Mouse (Mus musculus) embryonic facial prominence, embryonic 12.5 days (tissue): ENCODE results near the gene Fam126a. TPM values are rescaled to one million over a fixed set of nuclear protein-coding genes. Genes with fewer than 3 reads are reported as not detected.

Source experiments
- ATAC-seq: fragments of 200-750 bp; cut with Nextera tagmentation; 2 replicates; pipeline ENCODE4 v1.8.0; 2017; ENCODE audit not compliant: insufficient number of reproducible peaks, insufficient read depth, low FRiP score, low TSS enrichment
- H3K27ac ChIP-seq: fragments of 300-500 bp; sonication (generic); 2 replicates; pipeline ENCODE4 v1.5.1; 2016; ENCODE audit warnings: mild to moderate bottlenecking
- H3K27me3 ChIP-seq: fragments of 300-500 bp; sonication (generic); 2 replicates; pipeline ENCODE4 v1.6.1; 2016; ENCODE audit warnings: mild to moderate bottlenecking, moderate library complexity
- H3K36me3 ChIP-seq: fragments of 300-500 bp; sonication (generic); 2 replicates; pipeline ENCODE4 v1.6.1; 2016; ENCODE audit warnings: mild to moderate bottlenecking
- H3K4me1 ChIP-seq: fragments of 300-500 bp; sonication (generic); 2 replicates; pipeline ENCODE4 v1.6.1; 2016
- H3K4me2 ChIP-seq: fragments of 300-500 bp; sonication (generic); replicated peaks from 2 replicates; pipeline ENCODE4 v1.6.1; 2016; ENCODE audit warnings: mild to moderate bottlenecking, moderate library complexity
- H3K4me3 ChIP-seq: fragments of 300-500 bp; sonication (generic); 2 replicates; pipeline ENCODE4 v1.5.1; 2016; ENCODE audit warnings: mild to moderate bottlenecking
- H3K9ac ChIP-seq: fragments of 300-500 bp; sonication (generic); 2 replicates; pipeline ENCODE4 v1.6.1; 2016; ENCODE audit warnings: mild to moderate bottlenecking, moderate library complexity
- H3K9me3 ChIP-seq: fragments of 300-500 bp; sonication (generic); 2 replicates; pipeline ENCODE4 v1.6.1; 2016; ENCODE audit warnings: mild to moderate bottlenecking, moderate library complexity
- WGBS: fragments of 180-500 bp; shearing (Covaris S2); methylation state at CpG from one replicate; pipeline ENCODE4 v1.1.7; 2016; 5-methylcytosine and 5-hydroxymethylcytosine counted together
- polyA plus RNA-seq: library from polyadenylated mRNA; unstranded; fragments of >200 nt; fragmentation: Nextera tagmentation; extraction: Ambion mirVana; gene quantifications from 2 replicates; pipeline ENCODE4 v1.2.1, GENCODE M21; 2016

Gene Fam126a
- polyA plus RNA-seq, 1 experiment from 2014 or later: 43.2 TPM

DNA sequence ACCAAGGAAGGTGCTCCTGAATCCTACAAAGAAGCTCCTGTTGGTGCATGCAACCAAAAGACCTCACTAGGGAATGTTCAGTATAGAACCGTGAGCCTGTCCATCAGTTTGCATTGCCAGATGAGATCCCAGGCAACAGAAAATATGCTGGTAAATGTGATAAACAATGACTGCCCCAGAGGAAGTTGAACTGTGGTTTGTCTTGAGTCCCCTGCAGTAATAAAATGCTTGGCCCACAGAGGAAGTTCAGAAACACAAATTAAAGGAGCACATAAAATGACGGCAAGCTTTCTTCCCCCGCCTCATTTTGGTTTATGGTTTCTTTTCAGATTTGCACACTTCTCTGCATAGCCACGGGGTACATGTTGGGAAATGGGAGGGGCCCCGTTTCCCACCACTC is 8.3 kb upstream of the Fam126a start:
- ATAC-seq: no peak
- Histone ChIP-seq H3K9me3 (no peaks in the 10 kb centered on the region), H3K9ac (no peak overlapping the region), H3K36me3 (no peaks in the 10 kb centered on the region), H3K27ac (no peak overlapping the region), H3K4me2 (no peak overlapping the region), H3K27me3 (no peaks in the 10 kb centered on the region), H3K4me3 (no peak overlapping the region), H3K4me1 (no peaks in the 10 kb centered on the region)
- 70% methylated on average over 5 of the region's 5 CpGs for WGBS

- H3K4me3 ChIP-seq: no peak overlapping the region
- H3K4me1 ChIP-seq: no peaks in the 10 kb centered on the region
- H3K27me3 ChIP-seq: no peaks in the 10 kb centered on the region
- no peak overlapping the region for H3K4me2 ChIP-seq
- H3K27ac ChIP-seq: no peak overlapping the region
- no peaks in the 10 kb centered on the region for H3K36me3 ChIP-seq
- no peaks in the 10 kb centered on the region for H3K9me3 ChIP-seq
- ATAC-seq: no peak
- H3K9ac ChIP-seq: no peak overlapping the region
- 81% methylated on average over 2 of the region's 2 CpGs for WGBS
Measured at GRCm38 (mm10) chr5:24038190-24038589, 7.7 kb upstream of the Fam126a start.

DNA sequence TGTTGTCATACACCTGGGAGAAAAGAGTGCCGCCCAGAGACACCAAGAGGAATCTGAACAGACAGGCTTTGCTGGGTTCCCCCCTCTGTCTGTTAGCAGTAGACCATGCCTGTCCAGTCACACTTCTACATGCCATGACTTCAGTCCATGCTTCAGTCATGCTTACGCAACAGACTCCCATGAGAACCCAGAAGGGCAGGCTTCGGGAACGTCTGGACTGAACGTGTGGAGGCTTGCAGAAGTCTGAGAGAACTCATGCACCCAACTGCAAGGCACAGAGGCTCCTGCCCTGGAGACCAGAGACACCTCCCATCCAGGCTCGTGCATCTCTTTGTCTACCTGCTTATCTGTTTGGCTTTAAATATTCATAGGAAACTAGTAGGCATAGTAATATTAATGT is 6.2 kb upstream of the Fam126a start:
- Histone ChIP-seq H3K9me3 (no peaks in the 10 kb centered on the region), H3K4me1 (no peaks in the 10 kb centered on the region), H3K36me3 (no peaks in the 10 kb centered on the region), H3K27ac (no peak overlapping the region), H3K9ac (no peak overlapping the region), H3K4me3 (no peak overlapping the region), H3K27me3 (no peaks in the 10 kb centered on the region), H3K4me2 (no peak overlapping the region)
- no peak for ATAC-seq
- 71% methylated on average over 6 of the region's 6 CpGs for WGBS

- no peak for ATAC-seq
- Histone ChIP-seq H3K9me3 (no peaks in the 10 kb centered on the region), H3K4me1 (no peaks in the 10 kb centered on the region), H3K27me3 (no peaks in the 10 kb centered on the region), H3K27ac (no peak overlapping the region), H3K4me3 (no peak overlapping the region), H3K9ac (no peak overlapping the region), H3K36me3 (no peaks in the 10 kb centered on the region), H3K4me2 (no peak overlapping the region)
- 48% methylated on average over 3 of the region's 3 CpGs for WGBS
Measured at GRCm38 (mm10) chr5:24034970-24035369, 4.5 kb upstream of the Fam126a start.

DNA sequence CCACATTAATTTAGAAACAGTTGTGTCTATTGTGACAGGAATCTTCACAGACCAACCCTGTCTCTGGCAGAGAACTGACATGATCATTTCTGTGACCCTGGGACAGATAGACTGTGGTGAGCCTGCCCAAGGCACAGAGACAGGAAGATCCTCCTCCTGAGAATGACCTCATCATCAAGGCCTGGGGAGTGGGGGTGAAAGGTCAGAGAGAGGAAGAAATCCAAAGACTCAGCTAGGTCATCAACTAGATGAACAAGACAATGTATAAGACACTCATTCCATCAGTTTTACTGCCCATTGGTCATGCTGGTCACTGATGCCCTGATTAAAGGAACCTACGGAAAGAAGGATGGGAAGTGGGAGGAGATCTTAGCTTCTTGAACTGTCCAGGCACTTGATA is 3.6 kb upstream of the Fam126a start:
- 94% methylated on average over 1 of the region's 1 CpGs for WGBS
- Histone ChIP-seq H3K9ac (no peak overlapping the region), H3K4me1 (peaks cover 4% of the 10 kb centered on the region; the same call in 1 of the 2 replicates), H3K9me3 (no peaks in the 10 kb centered on the region), H3K4me3 (no peak overlapping the region), H3K36me3 (no peaks in the 10 kb centered on the region), H3K27ac (no peak overlapping the region), H3K27me3 (no peaks in the 10 kb centered on the region), H3K4me2 (no peak overlapping the region)
- ATAC-seq: no peak

DNA sequence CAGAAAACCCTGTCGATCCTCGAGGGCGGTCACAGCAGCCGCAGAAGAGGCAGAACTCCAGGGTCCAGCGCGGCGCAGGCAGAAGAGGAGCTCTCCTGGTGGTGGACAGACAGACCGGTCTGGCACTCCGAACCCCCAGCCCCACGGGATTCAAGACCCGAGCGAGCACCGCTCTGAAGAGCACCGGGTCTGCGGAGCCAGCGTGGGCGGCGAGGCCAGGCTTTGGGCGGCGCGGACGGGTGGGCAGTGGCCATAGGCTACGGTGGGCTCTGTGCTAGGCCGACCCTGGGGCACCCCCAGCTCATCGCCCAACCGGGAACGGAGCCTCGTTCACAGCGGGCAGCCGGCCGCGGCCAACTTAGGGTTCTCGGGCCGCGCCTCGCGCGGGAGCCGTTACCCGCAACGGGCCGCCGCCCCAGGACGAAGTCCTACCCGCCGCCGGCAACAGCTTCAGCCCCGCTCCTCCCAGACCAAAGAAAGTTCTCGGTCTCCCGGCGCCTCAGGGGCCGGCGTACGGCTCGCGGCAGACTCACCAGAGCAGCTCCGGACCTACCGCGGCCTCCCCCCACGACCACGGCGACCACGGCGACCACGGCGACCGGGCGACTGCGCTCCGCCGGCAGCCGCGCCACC is 428 bp downstream of the Fam126a start:
- Histone ChIP-seq H3K4me3 (peak overlapping the region; percentile 90), H3K27ac (peak overlapping the region; percentile 77), H3K4me2 (peak overlapping the region; percentile 84), H3K9me3 (no peaks in the 10 kb centered on the region), H3K27me3 (no peaks in the 10 kb centered on the region), H3K36me3 (no peaks in the 10 kb centered on the region), H3K9ac (peak overlapping the region; percentile 91), H3K4me1 (peaks cover 4% of the 10 kb centered on the region; the same call in 1 of the 2 replicates)
- peak; percentile 70 for ATAC-seq
- under 1% methylated on average over 65 of the region's 73 CpGs for WGBS

DNA sequence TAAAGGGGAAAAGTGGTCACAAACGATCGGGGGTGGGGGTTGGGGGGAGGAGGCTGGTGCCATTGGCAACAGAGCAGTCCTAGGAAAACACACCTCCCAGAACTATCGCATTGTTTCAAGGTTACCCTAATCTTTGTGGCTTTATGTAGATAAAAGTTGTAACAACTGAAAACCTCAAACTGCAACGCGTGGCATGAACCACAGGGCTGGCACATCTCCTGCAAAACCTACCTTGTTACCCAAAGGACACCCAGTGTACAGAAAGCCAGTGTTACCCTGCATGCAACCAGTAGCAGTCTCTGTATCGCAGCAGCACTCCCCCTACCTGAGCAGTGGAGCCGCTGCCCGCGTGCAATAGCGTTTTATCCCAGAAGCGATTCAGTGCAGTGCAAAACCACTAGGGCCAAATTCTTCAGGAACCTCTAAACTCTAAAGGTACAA is 1.1 kb downstream of the Fam126a start:
- peak; percentile 49; the same call in 1 of the 2 replicates for ATAC-seq
- peak overlapping the region; percentile 84 for H3K4me2 ChIP-seq
- 4% methylated on average over 11 of the region's 11 CpGs for WGBS
- H3K9ac ChIP-seq: peak overlapping the region; percentile 91
- H3K9me3 ChIP-seq: no peaks in the 10 kb centered on the region
- no peaks in the 10 kb centered on the region for H3K27me3 ChIP-seq
- H3K4me3 ChIP-seq: peak overlapping the region; percentile 90
- H3K27ac ChIP-seq: peak overlapping the region; percentile 77; the same call in 1 of the 2 replicates
- H3K36me3 ChIP-seq: no peaks in the 10 kb centered on the region
- peaks cover 4% of the 10 kb centered on the region; the same call in 1 of the 2 replicates for H3K4me1 ChIP-seq

DNA sequence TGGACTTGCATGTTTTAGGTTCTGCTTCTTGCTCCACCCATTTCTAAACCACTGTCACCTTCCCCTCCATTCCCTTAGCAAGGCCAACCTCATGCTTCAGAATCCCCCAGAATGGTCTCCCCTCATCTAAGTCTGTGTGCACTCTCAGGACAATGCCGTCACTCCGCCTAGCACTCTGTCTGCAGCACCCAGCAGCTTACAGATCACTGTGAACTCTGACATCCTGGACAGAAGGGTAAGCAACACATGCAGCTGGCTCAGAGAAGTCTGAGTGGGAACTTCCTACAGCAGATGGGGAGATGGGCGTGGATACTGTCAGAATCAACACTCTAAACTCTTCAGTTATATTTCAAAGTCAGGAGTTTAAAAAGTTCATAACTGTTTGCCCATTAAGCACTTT is 5.5 kb downstream of the Fam126a start:
- H3K9me3 ChIP-seq: no peaks in the 10 kb centered on the region
- no peak overlapping the region for H3K27ac ChIP-seq
- H3K9ac ChIP-seq: no peak overlapping the region
- H3K27me3 ChIP-seq: no peaks in the 10 kb centered on the region
- H3K4me1 ChIP-seq: peaks cover 4% of the 10 kb centered on the region; the same call in 1 of the 2 replicates
- no peaks in the 10 kb centered on the region for H3K36me3 ChIP-seq
- 80% methylated on average over 3 of the region's 3 CpGs for WGBS
- no peak for ATAC-seq
- no peak overlapping the region for H3K4me3 ChIP-seq
- H3K4me2 ChIP-seq: no peak overlapping the region

GRCm38 (mm10) chr5:24023226-24023625 is 7.3 kb downstream of the Fam126a start:
- ATAC-seq: no peak
- H3K27me3 ChIP-seq: no peaks in the 10 kb centered on the region
- H3K9ac ChIP-seq: no peak overlapping the region
- H3K27ac ChIP-seq: no peak overlapping the region
- H3K36me3 ChIP-seq: no peaks in the 10 kb centered on the region
- no peak overlapping the region for H3K4me2 ChIP-seq
- no peaks in the 10 kb centered on the region for H3K9me3 ChIP-seq
- no peaks in the 10 kb centered on the region for H3K4me1 ChIP-seq
- WGBS: 100% methylated on average over 2 of the region's 2 CpGs
- no peak overlapping the region for H3K4me3 ChIP-seq

DNA sequence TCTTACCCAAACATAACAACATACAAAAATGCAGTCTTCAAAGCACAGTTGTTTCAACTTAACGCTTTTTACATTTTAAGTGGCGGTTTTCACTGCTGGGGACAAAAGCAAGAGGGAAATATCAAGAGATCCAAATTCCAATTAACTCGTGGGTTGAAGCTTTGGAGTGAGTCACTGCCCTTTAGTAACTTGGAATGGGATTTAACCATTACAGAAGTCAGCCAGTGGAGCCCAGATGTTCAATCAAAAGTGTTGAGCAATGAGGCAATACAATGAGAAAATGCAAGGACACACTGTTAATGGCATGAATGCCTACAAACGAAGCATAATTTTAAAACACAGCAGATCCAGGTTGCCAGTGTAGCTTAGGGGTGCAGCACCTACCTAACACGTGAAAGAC is 8.8 kb downstream of the Fam126a start:
- 71% methylated on average over 5 of the region's 5 CpGs for WGBS
- Histone ChIP-seq H3K36me3 (no peaks in the 10 kb centered on the region), H3K27me3 (no peaks in the 10 kb centered on the region), H3K27ac (no peak overlapping the region), H3K4me2 (no peak overlapping the region), H3K9me3 (no peaks in the 10 kb centered on the region), H3K4me3 (no peak overlapping the region), H3K4me1 (no peaks in the 10 kb centered on the region), H3K9ac (no peak overlapping the region)
- no peak for ATAC-seq

- no peaks in the 10 kb centered on the region for H3K36me3 ChIP-seq
- H3K27ac ChIP-seq: no peak overlapping the region
- H3K4me1 ChIP-seq: no peaks in the 10 kb centered on the region
- H3K9ac ChIP-seq: no peak overlapping the region
- ATAC-seq: no peak
- H3K4me3 ChIP-seq: no peak overlapping the region
- no peaks in the 10 kb centered on the region for H3K9me3 ChIP-seq
- no peak overlapping the region for H3K4me2 ChIP-seq
- H3K27me3 ChIP-seq: no peaks in the 10 kb centered on the region
- WGBS: 64% methylated on average over 4 of the region's 4 CpGs
Measured at GRCm38 (mm10) chr5:24020380-24020779, 10.1 kb downstream of the Fam126a start.

GRCm38 (mm10) chr5:24019341-24020185 is 10.9 kb downstream of the Fam126a start:
- H3K36me3 ChIP-seq: no peaks in the 10 kb centered on the region
- H3K4me3 ChIP-seq: no peak overlapping the region
- H3K4me2 ChIP-seq: no peak overlapping the region
- 76% methylated on average over 7 of the region's 7 CpGs for WGBS
- H3K27me3 ChIP-seq: no peaks in the 10 kb centered on the region
- H3K4me1 ChIP-seq: no peaks in the 10 kb centered on the region
- no peak overlapping the region for H3K9ac ChIP-seq
- H3K9me3 ChIP-seq: no peaks in the 10 kb centered on the region
- no peak overlapping the region for H3K27ac ChIP-seq
- ATAC-seq: no peak
